Mouse (Mus musculus) embryonic fibroblast, embryonic 13.5 days (primary cell): Measurements from ENCODE around the gene Arid5b. TPM values are rescaled to one million over a fixed set of nuclear protein-coding genes. Genes with fewer than 3 reads are reported as not detected.

ENCODE experiments used
- H3K27ac ChIP-seq: 2 replicates; pipeline ENCODE4 v1.5.1; 2012; ENCODE audit warnings: low read length, control low read depth, inconsistent platforms; ENCODE audit not compliant: insufficient read depth
- H3K4me1 ChIP-seq: 2 replicates; pipeline ENCODE4 v1.6.1; 2011; ENCODE audit warnings: low read length; ENCODE audit not compliant: control insufficient read depth, insufficient read depth
- H3K4me3 ChIP-seq: 2 replicates; pipeline ENCODE4 v1.5.1; 2011; ENCODE audit warnings: mild to moderate bottlenecking, control low read depth, low read length; ENCODE audit not compliant: insufficient read depth
- CTCF ChIP-seq: IDR thresholded peaks from 2 replicates; pipeline ENCODE4 v1.5.1; 2011; ENCODE audit warnings: mild to moderate bottlenecking, control low read depth, low read length, moderate library complexity, borderline replicate concordance; ENCODE audit not compliant: insufficient read depth
- POLR2A ChIP-seq: IDR thresholded peaks from 2 replicates; pipeline ENCODE4 v1.6.1; 2011; ENCODE audit warnings: low read depth, mild to moderate bottlenecking, control low read depth, low read length, moderate library complexity
- polyA plus RNA-seq: library from polyadenylated mRNA; stranded (reverse); fragments of >200 nt; gene quantifications from 2 replicates; pipeline ENCODE4 v1.2.4, GENCODE M21; 2011; ENCODE audit warnings: low read depth; ENCODE audit not compliant: missing spikeins, insufficient read length

Gene Arid5b
- polyA plus RNA-seq, 1 experiment, result 80.2 TPM

GRCm38 (mm10) chr10:68110607-68111006 is 167.9 kb downstream of the Arid5b start:
- TF ChIP-seq POLR2A, result no peak
- no peak for TF ChIP-seq CTCF
- Histone ChIP-seq H3K4me1 (peaks cover 7% of the 10 kb centered on the region), H3K27ac (peak overlapping the region; percentile 50; the same call in 1 of the 2 replicates), H3K4me3 (no peak overlapping the region)

GRCm38 (mm10) chr10:68110182-68110581 is 168.4 kb downstream of the Arid5b start:
- H3K4me1 ChIP-seq, result peaks cover 9% of the 10 kb centered on the region
- TF ChIP-seq POLR2A, result no peak
- TF ChIP-seq CTCF, result no peak
- H3K4me3 ChIP-seq, result no peak overlapping the region
- 0 out of 2 replicates have a peak overlapping the region, but pooled peaks have one; percentile 20 for H3K27ac ChIP-seq

GRCm38 (mm10) chr10:68109651-68110050 is 168.9 kb downstream of the Arid5b start:
- TF ChIP-seq POLR2A, result no peak
- no peak for TF ChIP-seq CTCF
- Histone ChIP-seq H3K27ac (peak overlapping the region; percentile 37; the same call in 1 of the 2 replicates), H3K4me3 (no peak overlapping the region), H3K4me1 (peaks cover 13% of the 10 kb centered on the region)

GRCm38 (mm10) chr10:68107716-68108115 is 170.8 kb downstream of the Arid5b start:
- Histone ChIP-seq H3K4me1 (peaks cover 20% of the 10 kb centered on the region), H3K27ac (peak overlapping the region; percentile 82; the same call in 1 of the 2 replicates), H3K4me3 (no peak overlapping the region)
- TF ChIP-seq POLR2A (no peak), CTCF (no peak)

- TF ChIP-seq CTCF, result no peak
- no peak for TF ChIP-seq POLR2A
- peaks cover 25% of the 10 kb centered on the region for H3K4me1 ChIP-seq
- no peak overlapping the region for H3K4me3 ChIP-seq
- peak overlapping the region; percentile 88 for H3K27ac ChIP-seq
These were observed 172.1 kb downstream of the Arid5b start for GRCm38 (mm10) chr10:68106351-68106950.

GRCm38 (mm10) chr10:68104881-68105781 is 173.4 kb downstream of the Arid5b start:
- Histone ChIP-seq H3K4me1 (peaks cover 23% of the 10 kb centered on the region), H3K4me3 (no peak overlapping the region), H3K27ac (peak overlapping the region; percentile 88)
- TF ChIP-seq POLR2A (no peak), CTCF (no peak)

GRCm38 (mm10) chr10:68104481-68104880 is 174.1 kb downstream of the Arid5b start:
- Histone ChIP-seq H3K4me3 (no peak overlapping the region), H3K4me1 (peaks cover 23% of the 10 kb centered on the region), H3K27ac (peak overlapping the region; percentile 88)
- no peak for TF ChIP-seq POLR2A
- TF ChIP-seq CTCF, result no peak

GRCm38 (mm10) chr10:68103988-68104387 is 174.6 kb downstream of the Arid5b start:
- H3K27ac ChIP-seq, result peak overlapping the region; percentile 88
- TF ChIP-seq CTCF, result no peak
- no peak for TF ChIP-seq POLR2A
- H3K4me1 ChIP-seq, result peaks cover 23% of the 10 kb centered on the region
- H3K4me3 ChIP-seq, result no peak overlapping the region

- peak overlapping the region; percentile 88 for H3K27ac ChIP-seq
- H3K4me3 ChIP-seq, result no peak overlapping the region
- TF ChIP-seq CTCF, result no peak
- no peak for TF ChIP-seq POLR2A
- peaks cover 23% of the 10 kb centered on the region for H3K4me1 ChIP-seq
These were observed 175.3 kb downstream of the Arid5b start for GRCm38 (mm10) chr10:68103078-68103855.
